Mouse (Mus musculus) kidney, embryonic 16.5 days (tissue): ENCODE results near the gene Ythdf2. TPM values are rescaled to one million over a fixed set of nuclear protein-coding genes. Genes with fewer than 3 reads are reported as not detected.
A peak's percentile ranks its signal among the peaks of the same experiment; 100 is the strongest.

Experiments used
- ATAC-seq: fragments of 200-750 bp; cut with Nextera tagmentation; 2 replicates; pipeline ENCODE4 v1.8.0; 2017; ENCODE audit warnings: moderate TSS enrichment; ENCODE audit not compliant: low FRiP score, low TSS enrichment
- H3K27ac ChIP-seq: fragments of 300-500 bp; sonication (generic); 2 replicates; pipeline ENCODE4 v1.5.1; 2014; ENCODE audit warnings: low read length
- H3K27me3 ChIP-seq: fragments of 300-500 bp; sonication (generic); 2 replicates; pipeline ENCODE4 v1.6.1; 2014; ENCODE audit warnings: low read length, control low read depth, mixed read lengths; ENCODE audit not compliant: insufficient read depth
- H3K36me3 ChIP-seq: fragments of 300-500 bp; sonication (generic); 2 replicates; pipeline ENCODE4 v1.6.1; 2014; ENCODE audit warnings: low read length, control low read depth, mixed read lengths; ENCODE audit not compliant: insufficient read depth
- H3K4me1 ChIP-seq: fragments of 300-500 bp; sonication (generic); 2 replicates; pipeline ENCODE4 v1.6.1; 2014; ENCODE audit warnings: low read length, control low read depth, mixed read lengths; ENCODE audit not compliant: insufficient read depth
- H3K4me2 ChIP-seq: fragments of 300-500 bp; sonication (generic); replicated peaks from 2 replicates; pipeline ENCODE4 v1.6.1; 2014; ENCODE audit warnings: low read depth, low read length
- H3K4me3 ChIP-seq: fragments of 300-500 bp; sonication (generic); 2 replicates; pipeline ENCODE4 v1.5.1; 2014; ENCODE audit warnings: mild to moderate bottlenecking, low read length
- H3K9ac ChIP-seq: fragments of 300-500 bp; sonication (generic); replicated peaks from 2 replicates; pipeline ENCODE4 v1.6.1; 2014; ENCODE audit warnings: low read length
- H3K9me3 ChIP-seq: fragments of 300-500 bp; sonication (generic); 2 replicates; pipeline ENCODE4 v1.6.1; 2016; ENCODE audit warnings: low read length, control low read depth
- WGBS: fragments of 180-500 bp; shearing (Covaris S2); extraction: QIAGEN DNeasy Blood & Tissue Kit; methylation state at CpG from one replicate; pipeline ENCODE4 v1.1.7; 2014; 5-methylcytosine and 5-hydroxymethylcytosine counted together
- polyA plus RNA-seq: library from polyadenylated mRNA; unstranded; fragments of >200 nt; fragmentation: Nextera tagmentation; extraction: Ambion mirVana; gene quantifications from 2 replicates; pipeline ENCODE4 v1.2.1, GENCODE M21; 2015

The Ythdf2 gene
- polyA plus RNA-seq, 1 experiment from 2014 or later, result 106 TPM

DNA sequence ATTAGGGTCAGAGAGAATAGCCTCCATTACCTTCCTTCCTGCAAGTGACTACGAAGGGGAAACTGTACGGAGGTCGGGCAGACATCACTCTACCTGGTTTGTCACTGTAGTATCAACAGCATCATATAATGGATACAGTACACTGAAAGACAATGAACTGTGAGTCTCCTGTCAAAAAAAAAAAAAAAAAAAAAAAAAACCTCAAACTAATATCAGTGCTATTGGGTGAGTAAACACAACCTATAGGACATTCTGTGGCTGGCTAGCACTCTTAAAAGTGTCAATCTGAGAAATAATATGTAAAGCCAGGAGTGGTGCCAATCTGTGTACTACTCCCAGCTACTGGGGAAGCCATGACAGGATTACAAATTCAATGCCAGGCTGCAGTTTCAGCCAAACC is 28.9 kb downstream of the Ythdf2 start:
- Histone ChIP-seq H3K27ac (no peak overlapping the region), H3K27me3 (no peaks in the 10 kb centered on the region), H3K4me3 (no peak overlapping the region), H3K9ac (no peak overlapping the region), H3K4me2 (no peak overlapping the region), H3K36me3 (peaks cover 24% of the 10 kb centered on the region), H3K9me3 (no peaks in the 10 kb centered on the region), H3K4me1 (peaks cover 8% of the 10 kb centered on the region)
- no peak for ATAC-seq
- 92% methylated on average over 3 of the region's 3 CpGs for WGBS

DNA sequence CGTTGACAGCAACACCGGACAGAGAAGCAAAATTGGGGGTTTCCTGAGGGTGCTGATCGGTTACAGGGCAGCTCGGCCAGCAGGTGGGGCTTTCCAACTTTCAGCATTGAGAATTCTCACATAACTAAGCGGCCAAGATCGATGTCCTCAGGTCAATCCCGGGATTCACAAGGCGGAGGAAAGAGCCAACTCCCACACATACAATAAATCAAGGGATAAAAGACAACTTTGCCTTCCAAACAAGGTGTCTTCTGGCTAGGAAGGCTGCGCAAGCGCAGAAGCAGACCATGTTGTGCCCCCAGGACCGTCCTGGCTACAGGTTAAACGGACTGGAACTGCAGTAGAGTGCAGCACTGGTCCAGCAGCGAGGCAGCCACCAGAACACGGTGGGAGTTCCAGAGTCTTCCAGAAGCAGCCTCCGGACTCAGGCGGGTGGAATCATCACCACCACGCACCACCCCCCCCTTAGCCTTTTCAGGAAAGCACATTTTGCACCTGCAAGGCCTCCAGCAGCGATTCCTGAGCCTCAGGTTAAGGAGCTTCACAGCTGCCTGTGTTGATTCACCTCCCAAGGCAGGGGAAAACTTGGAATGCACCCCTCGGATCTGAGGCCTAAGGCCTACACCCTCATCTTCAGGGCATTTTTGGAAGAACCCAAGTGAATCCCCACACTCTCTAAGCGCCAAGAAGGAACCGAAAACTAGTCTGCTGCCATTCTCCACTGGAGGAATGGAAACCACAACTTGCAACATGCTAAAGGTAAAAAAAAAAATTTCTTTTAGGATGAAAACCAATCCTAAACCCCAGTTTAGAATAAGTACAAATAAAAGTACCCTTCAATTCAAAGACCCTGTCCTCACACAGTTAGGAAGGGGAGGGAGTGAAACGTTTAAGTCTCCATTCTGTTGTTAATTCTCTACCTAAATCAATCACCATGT is 30.1 kb downstream of the Ythdf2 start:
- Histone ChIP-seq H3K9me3 (no peaks in the 10 kb centered on the region), H3K4me1 (peaks cover 8% of the 10 kb centered on the region), H3K9ac (no peak overlapping the region; the same call in 1 of the 2 replicates), H3K27me3 (no peaks in the 10 kb centered on the region), H3K27ac (peak overlapping the region; percentile 60), H3K4me3 (no peak overlapping the region), H3K36me3 (peaks cover 21% of the 10 kb centered on the region; the same call in 1 of the 2 replicates), H3K4me2 (peak overlapping the region; percentile 11; the same call in 1 of the 2 replicates)
- 32% methylated on average over 22 of the region's 22 CpGs for WGBS
- ATAC-seq, result peak; percentile 85

DNA sequence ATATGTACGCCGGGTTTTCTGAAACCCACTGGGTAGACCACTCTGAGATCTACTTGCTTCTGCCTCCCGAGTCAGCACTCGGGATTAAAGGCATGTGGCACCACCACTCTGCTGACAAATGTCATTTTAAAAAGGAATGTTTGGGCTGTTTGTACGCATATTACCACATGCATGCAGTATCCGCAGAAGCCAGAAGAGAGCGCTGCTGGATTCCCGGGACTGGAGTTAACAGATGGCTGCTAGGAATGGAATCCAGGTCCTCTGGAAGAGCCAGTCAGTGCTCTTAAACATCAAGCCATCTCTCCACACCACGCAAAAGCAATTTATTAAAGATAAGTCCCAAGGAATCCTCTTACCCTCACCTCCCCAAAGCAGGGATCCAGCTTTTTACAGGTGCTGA is 31.4 kb downstream of the Ythdf2 start:
- no peak for ATAC-seq
- peaks cover 8% of the 10 kb centered on the region for H3K4me1 ChIP-seq
- 84% methylated on average over 9 of the region's 9 CpGs for WGBS
- no peak overlapping the region for H3K27ac ChIP-seq
- no peaks in the 10 kb centered on the region for H3K27me3 ChIP-seq
- H3K4me3 ChIP-seq, result no peak overlapping the region
- H3K36me3 ChIP-seq, result peaks cover 19% of the 10 kb centered on the region; the same call in 1 of the 2 replicates
- H3K4me2 ChIP-seq, result no peak overlapping the region
- no peaks in the 10 kb centered on the region for H3K9me3 ChIP-seq
- no peak overlapping the region for H3K9ac ChIP-seq

DNA sequence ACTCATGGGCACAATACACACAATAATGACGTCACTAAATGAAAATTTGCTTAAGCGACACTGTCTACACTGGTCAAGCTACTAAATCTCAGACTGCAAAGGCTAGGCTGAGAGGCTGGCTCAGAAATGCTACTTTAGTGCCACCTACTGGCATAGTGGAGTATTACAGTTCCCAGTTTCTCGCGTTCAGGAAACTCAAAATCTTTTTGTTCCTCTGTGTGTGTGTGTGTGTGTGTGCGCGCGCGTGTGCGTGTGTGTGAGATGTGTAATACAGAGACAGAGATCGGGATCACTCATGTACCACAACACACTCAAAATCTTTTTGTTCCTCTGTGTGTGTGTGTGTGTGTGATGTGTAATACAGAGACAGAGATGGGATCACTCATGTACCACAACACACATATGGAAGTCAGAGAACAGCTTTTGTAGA is 33.5 kb downstream of the Ythdf2 start:
- ATAC-seq, result peak; percentile 89
- H3K36me3 ChIP-seq, result 0 out of 2 replicates have a peak, but pooled peaks cover 8% of the 10 kb centered on the region
- no peaks in the 10 kb centered on the region for H3K27me3 ChIP-seq
- H3K4me2 ChIP-seq, result no peak overlapping the region
- 7% methylated on average over 10 of the region's 10 CpGs for WGBS
- H3K9me3 ChIP-seq, result no peaks in the 10 kb centered on the region
- H3K9ac ChIP-seq, result no peak overlapping the region
- H3K4me3 ChIP-seq, result no peak overlapping the region
- H3K4me1 ChIP-seq, result peaks cover 8% of the 10 kb centered on the region
- no peak overlapping the region for H3K27ac ChIP-seq

DNA sequence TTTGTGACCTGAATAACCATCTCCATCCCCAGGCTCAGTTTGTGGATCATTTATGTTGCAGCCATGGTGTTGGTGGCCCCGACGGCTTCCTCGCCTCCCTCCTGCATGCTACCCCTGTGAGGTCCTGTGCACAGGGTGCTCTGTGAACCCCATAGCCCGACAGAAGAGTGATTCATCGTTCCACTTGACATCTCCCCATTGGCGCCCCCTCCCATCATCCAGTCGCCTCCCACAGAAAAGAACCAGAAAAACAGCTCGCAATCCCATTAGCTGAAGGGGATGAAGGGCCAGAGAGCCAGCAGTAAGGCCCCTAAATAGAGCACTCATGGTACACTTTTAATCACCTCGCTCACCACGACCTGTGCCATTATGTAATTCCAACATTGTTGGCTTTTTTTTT is 35.6 kb downstream of the Ythdf2 start:
- no peak for ATAC-seq
- H3K9me3 ChIP-seq, result no peaks in the 10 kb centered on the region
- H3K4me3 ChIP-seq, result no peak overlapping the region
- 0 out of 2 replicates have a peak, but pooled peaks cover 3% of the 10 kb centered on the region for H3K36me3 ChIP-seq
- H3K27me3 ChIP-seq, result no peaks in the 10 kb centered on the region
- 41% methylated on average over 10 of the region's 10 CpGs for WGBS
- H3K4me1 ChIP-seq, result no peaks in the 10 kb centered on the region
- H3K9ac ChIP-seq, result no peak overlapping the region
- H3K4me2 ChIP-seq, result no peak overlapping the region
- no peak overlapping the region for H3K27ac ChIP-seq

DNA sequence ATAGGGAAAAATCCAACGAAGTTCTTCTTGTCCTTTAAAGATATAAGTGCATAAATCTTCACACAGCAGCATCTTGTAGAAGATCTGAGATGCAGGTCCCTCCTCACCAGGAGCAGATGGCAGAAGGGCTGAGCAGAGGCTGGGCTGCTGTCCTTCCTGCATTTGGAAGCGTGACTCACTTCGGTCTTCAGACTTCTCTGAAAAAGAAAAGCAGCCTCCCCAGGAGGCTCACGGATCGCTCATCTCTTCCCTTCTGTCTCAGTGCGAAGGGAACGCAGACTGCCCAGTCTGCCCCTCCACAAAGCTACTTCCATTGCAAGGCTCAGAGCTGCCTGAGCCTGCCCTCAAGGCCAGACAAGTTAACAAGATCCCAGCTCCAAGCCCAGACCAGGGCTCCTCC is 41.2 kb downstream of the Ythdf2 start:
- WGBS, result 24% methylated on average over 7 of the region's 7 CpGs

DNA sequence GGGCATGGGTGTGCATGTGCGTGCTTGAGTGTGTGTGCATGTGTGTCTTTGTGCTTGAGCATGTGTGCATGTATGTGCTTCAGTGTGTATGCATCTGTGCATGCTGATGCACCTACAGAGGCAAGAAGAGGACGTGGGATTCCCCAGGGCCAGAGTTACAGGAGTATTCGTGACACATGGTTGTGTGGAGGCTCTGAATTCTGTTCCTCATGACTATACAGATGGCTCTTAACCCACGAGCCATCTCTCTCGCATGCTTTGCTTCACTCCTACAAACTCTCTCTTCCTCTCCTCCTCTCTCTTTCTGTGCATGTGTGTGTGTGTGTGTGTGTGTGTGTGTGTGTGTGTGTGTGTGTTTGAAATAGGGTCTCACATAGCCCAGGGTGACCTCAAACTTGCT is 42.3 kb downstream of the Ythdf2 start:
- Histone ChIP-seq H3K9me3 (no peaks in the 10 kb centered on the region), H3K9ac (no peak overlapping the region), H3K4me2 (no peak overlapping the region), H3K4me1 (no peaks in the 10 kb centered on the region), H3K27ac (no peak overlapping the region), H3K27me3 (no peaks in the 10 kb centered on the region), H3K36me3 (no peaks in the 10 kb centered on the region), H3K4me3 (no peak overlapping the region)
- ATAC-seq, result no peak
- WGBS, result 80% methylated on average over 5 of the region's 5 CpGs

More for the DNA sequence above, 41.2 kb downstream of the Ythdf2 start:
- no peak overlapping the region for H3K4me3 ChIP-seq
- H3K4me1 ChIP-seq, result no peaks in the 10 kb centered on the region
- H3K36me3 ChIP-seq, result no peaks in the 10 kb centered on the region
- no peak overlapping the region for H3K4me2 ChIP-seq
- H3K9me3 ChIP-seq, result no peaks in the 10 kb centered on the region
- no peaks in the 10 kb centered on the region for H3K27me3 ChIP-seq
- no peak for ATAC-seq
- no peak overlapping the region for H3K9ac ChIP-seq
- H3K27ac ChIP-seq, result no peak overlapping the region

DNA sequence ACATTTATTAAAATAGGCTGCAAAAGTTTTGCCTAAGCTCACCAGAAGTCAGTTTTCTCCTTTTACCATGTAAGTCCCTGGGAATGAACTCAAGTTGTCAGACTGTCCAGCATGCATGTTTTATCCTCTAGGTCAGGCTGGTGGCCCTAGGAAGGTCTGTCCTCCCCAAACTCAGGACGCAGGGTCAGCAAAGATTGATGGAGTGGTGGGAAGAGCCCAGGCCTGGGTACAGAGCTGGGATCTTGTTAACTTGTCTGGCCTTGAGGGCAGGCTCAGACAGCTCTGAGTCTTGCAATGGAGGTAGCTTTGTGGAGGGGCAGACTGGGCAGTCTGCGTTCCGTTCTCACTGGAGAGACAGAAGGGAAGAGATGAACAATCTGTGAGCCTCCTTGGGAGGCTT is 42.8 kb downstream of the Ythdf2 start:
- WGBS, result 48% methylated on average over 3 of the region's 3 CpGs
- Histone ChIP-seq H3K9me3 (no peaks in the 10 kb centered on the region), H3K4me1 (no peaks in the 10 kb centered on the region), H3K4me2 (no peak overlapping the region), H3K4me3 (no peak overlapping the region), H3K36me3 (no peaks in the 10 kb centered on the region), H3K27ac (no peak overlapping the region), H3K27me3 (no peaks in the 10 kb centered on the region), H3K9ac (no peak overlapping the region)
- ATAC-seq, result no peak

DNA sequence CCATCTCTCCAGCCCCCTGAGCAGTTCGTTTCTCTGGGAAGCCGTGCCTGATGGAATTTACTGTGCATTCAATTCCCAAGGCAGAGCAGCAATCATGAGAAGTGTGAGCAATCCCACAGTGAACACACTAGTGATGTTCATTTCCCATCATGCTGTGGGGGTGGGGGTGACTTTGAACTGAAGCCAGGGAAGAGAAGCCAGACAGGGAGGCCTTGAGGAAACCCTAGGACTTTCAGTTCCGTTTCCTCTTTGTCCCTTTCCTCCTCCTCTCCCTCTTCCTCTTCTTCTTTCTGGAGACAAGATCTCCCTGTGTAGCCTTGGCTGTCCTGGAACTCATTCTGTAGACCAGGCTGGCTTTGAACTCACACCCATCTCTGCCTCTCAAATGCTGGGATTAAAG is 44.7 kb downstream of the Ythdf2 start:
- no peaks in the 10 kb centered on the region for H3K9me3 ChIP-seq
- WGBS, result 79% methylated on average over 3 of the region's 3 CpGs

More for the DNA sequence above, 44.7 kb downstream of the Ythdf2 start:
- Histone ChIP-seq H3K4me3 (no peak overlapping the region), H3K4me2 (no peak overlapping the region), H3K27ac (no peak overlapping the region), H3K36me3 (no peaks in the 10 kb centered on the region), H3K27me3 (no peaks in the 10 kb centered on the region), H3K9ac (no peak overlapping the region), H3K4me1 (no peaks in the 10 kb centered on the region)
- no peak for ATAC-seq
